Mouse (Mus musculus) urinary bladder, postnatal 36 days (tissue): ENCODE measurements around the gene Rps8.

Experiments
- DNase-seq, 2 experiments: peaks; one replicate each; pipeline ENCODE4 v3.0.0; 2022; ENCODE audit warnings: low spot score in 2 of 2, mixed read lengths in 1 of 2

Gene Rps8

GRCm38 (mm10) chr4:117148815-117149214 is 7.2 kb downstream of the Rps8 start:
- DNase-seq: no peak

GRCm38 (mm10) chr4:117148047-117148713 is 7.9 kb downstream of the Rps8 start:
- no peak for DNase-seq

GRCm38 (mm10) chr4:117146176-117146575 is 9.9 kb downstream of the Rps8 start:
- DNase-seq: peak; percentile 80 to 85

- DNase-seq: no peak
Observed at GRCm38 (mm10) chr4:117145248-117145647, 10.8 kb downstream of the Rps8 start.

- DNase-seq: no peak
Observed at GRCm38 (mm10) chr4:117143023-117143422, 13.0 kb downstream of the Rps8 start.

GRCm38 (mm10) chr4:117140613-117141012 is 15.4 kb downstream of the Rps8 start:
- DNase-seq: no peak

GRCm38 (mm10) chr4:117139217-117139612 is 16.8 kb downstream of the Rps8 start:
- no peak for DNase-seq

- DNase-seq: no peak
Observed at GRCm38 (mm10) chr4:117138295-117139216, 17.5 kb downstream of the Rps8 start.

GRCm38 (mm10) chr4:117136034-117136433 is 20.0 kb downstream of the Rps8 start:
- peak in 1 of 2 experiments; percentile 78 for DNase-seq

GRCm38 (mm10) chr4:117134601-117134995 is 21.4 kb downstream of the Rps8 start:
- no peak for DNase-seq

- peak; percentile 97 to 99 for DNase-seq
Observed at GRCm38 (mm10) chr4:117133817-117134600, 22.0 kb downstream of the Rps8 start, which contains the start of gene Plk3. Gene Plk3, minus strand, starts transcription at chr4:117133963.

- no peak for DNase-seq
Observed at GRCm38 (mm10) chr4:117133366-117133796, 22.7 kb downstream of the Rps8 start.

- no peak for DNase-seq
Observed at GRCm38 (mm10) chr4:117132794-117133143, 23.3 kb downstream of the Rps8 start.

GRCm38 (mm10) chr4:117131890-117132793 is 23.9 kb downstream of the Rps8 start:
- no peak for DNase-seq

GRCm38 (mm10) chr4:117131198-117131597 is 24.8 kb downstream of the Rps8 start:
- DNase-seq: no peak

- no peak for DNase-seq
Observed at GRCm38 (mm10) chr4:117130790-117131189, 25.3 kb downstream of the Rps8 start.

- DNase-seq: no peak
Observed at GRCm38 (mm10) chr4:117127991-117128686, 27.9 kb downstream of the Rps8 start.

GRCm38 (mm10) chr4:117126675-117127290 is 29.3 kb downstream of the Rps8 start, which contains the start of gene Tctex1d4:
Gene Tctex1d4, plus strand, starts transcription at chr4:117126794.
- DNase-seq: peak in 1 of 2 experiments; percentile 60

- DNase-seq: peak; percentile 78 to 85
Observed at GRCm38 (mm10) chr4:117125910-117126674, 30.0 kb downstream of the Rps8 start.
